Mouse (Mus musculus): Measurements from ENCODE around the gene Mgat3. TPM values are rescaled to one million over a fixed set of nuclear protein-coding genes. Genes with fewer than 3 reads are reported as not detected.

Gene Mgat3
- total and polyA plus RNA-seq, 2 experiments from 2014 or later, result 13.5 to 106 TPM

DNA sequence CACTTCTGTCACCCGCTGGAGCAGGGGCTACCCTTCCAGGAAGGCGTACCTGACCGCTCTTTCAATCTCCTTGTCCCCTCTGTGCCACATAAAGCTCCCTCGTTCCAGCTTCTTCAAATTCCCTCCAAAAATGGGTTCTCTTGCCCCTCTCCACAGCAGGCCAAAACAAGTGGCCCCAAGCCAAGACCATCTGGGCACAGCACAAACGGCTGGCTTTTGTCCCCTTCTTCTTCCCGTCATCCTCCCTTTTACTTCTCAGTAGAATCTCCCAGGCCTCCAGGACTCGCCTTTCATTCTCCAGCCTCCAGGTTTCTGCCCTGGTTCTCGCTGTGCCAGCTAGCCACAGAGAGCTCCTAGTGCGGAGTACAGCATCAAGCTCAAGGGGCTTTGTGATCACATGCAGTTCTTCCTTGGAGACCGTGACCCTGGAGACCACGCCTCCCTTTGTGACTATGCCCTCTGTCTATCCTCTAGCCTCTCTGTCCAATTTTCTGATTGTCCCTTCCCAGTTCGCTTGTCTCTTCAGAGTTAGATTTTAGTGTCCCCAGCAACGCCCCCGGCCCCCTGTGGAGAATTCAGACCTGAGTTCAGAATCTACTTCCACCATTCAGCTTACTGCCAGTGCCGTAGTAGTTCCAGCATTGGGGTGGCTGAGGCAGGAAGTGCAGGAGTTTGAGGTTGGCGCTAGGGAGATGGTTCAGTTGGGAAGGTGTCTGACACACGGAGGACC, 54.7 kb downstream of the Mgat3 start:
- WGBS, result 47% methylated on average over 17 of the region's 17 CpGs
- DNase-seq (ENCODE audit: low spot score) (peak; percentile 52), ATAC-seq (no peak)
- no peak for TF ChIP-seq CTCF (IDR thresholded peaks at IDR 0.05; ENCODE audit: low read depth)
- Histone ChIP-seq H3K27me3 (ENCODE audit: insufficient read depth, low read length) (no peaks in the 10 kb centered on the region), H3K9ac (replicated peaks; ENCODE audit: low read length) (no peak overlapping the region), H3K9me3 (ENCODE audit: low read length) (no peaks in the 10 kb centered on the region), H3K27ac (0 out of 2 replicates have a peak overlapping the region, but pooled peaks have one; percentile 2), H3K4me2 (ENCODE audit: low read depth, low read length) (no peak overlapping the region), H3K4me1 (ENCODE audit: insufficient read depth, low read length) (no peaks in the 10 kb centered on the region), H3K4me3 (ENCODE audit: low read length) (no peak overlapping the region), H3K36me3 (ENCODE audit: insufficient read depth, low read length) (no peaks in the 10 kb centered on the region)

GRCm38 (mm10) chr15:80232331-80232730, 58.8 kb downstream of the Mgat3 start:
- DNase-seq (ENCODE audit: low spot score) (no peak), ATAC-seq (no peak)
- no peaks in the 10 kb centered on the region for H3K27me3 ChIP-seq (ENCODE audit: insufficient read depth, low read length)
- peaks cover 14% of the 10 kb centered on the region for H3K36me3 ChIP-seq (ENCODE audit: insufficient read depth, low read length)
- no peak overlapping the region for H3K4me3 ChIP-seq (ENCODE audit: low read length)
- no peak overlapping the region for H3K4me2 ChIP-seq (ENCODE audit: low read depth, low read length)
- no peak overlapping the region for H3K9ac ChIP-seq (replicated peaks; ENCODE audit: low read length)
- no peak overlapping the region for H3K27ac ChIP-seq
- H3K4me1 ChIP-seq (ENCODE audit: insufficient read depth, low read length), result 0 out of 2 replicates have a peak, but pooled peaks cover 7% of the 10 kb centered on the region
- no peaks in the 10 kb centered on the region for H3K9me3 ChIP-seq (ENCODE audit: low read length)
- TF ChIP-seq CTCF (IDR thresholded peaks at IDR 0.05; ENCODE audit: low read depth), result no peak
- WGBS, result 30% methylated on average over 2 of the region's 2 CpGs

DNA sequence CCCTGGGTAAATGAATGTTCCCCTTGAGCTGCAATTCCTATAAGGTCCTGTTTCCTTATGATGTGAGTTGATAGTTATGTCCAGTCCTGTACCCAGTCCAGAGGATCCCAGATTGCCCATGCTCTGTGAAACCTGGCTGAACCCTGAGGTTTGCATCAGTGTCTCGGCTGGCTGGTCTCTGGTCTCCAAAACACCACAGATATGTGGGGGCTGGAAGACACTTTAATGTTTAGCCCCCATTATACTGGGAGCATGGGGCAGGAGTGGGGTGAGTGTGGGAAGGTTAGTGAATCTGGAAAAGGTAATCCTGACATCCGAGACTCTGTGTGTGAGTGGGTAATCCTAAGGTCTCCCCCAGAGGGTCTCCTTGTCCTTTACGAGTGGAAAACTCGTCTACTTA, 59.5 kb downstream of the Mgat3 start:
- WGBS, result 51% methylated on average over 4 of the region's 4 CpGs
- Histone ChIP-seq H3K27ac (peak overlapping the region; percentile 92; the same call in 1 of the 2 replicates), H3K4me2 (ENCODE audit: low read depth, low read length) (peak overlapping the region; percentile 95), H3K9me3 (ENCODE audit: low read length) (no peaks in the 10 kb centered on the region), H3K4me3 (ENCODE audit: low read length) (no peak overlapping the region), H3K27me3 (ENCODE audit: insufficient read depth, low read length) (no peaks in the 10 kb centered on the region), H3K9ac (replicated peaks; ENCODE audit: low read length) (0 out of 2 replicates have a peak overlapping the region, but pooled peaks have one; percentile 89), H3K4me1 (ENCODE audit: insufficient read depth, low read length) (0 out of 2 replicates have a peak, but pooled peaks cover 7% of the 10 kb centered on the region), H3K36me3 (ENCODE audit: insufficient read depth, low read length) (peaks cover 17% of the 10 kb centered on the region)
- ATAC-seq, result no peak
- TF ChIP-seq CTCF (IDR thresholded peaks at IDR 0.05; ENCODE audit: low read depth), result no peak
- no peak for DNase-seq (ENCODE audit: low spot score)

DNA sequence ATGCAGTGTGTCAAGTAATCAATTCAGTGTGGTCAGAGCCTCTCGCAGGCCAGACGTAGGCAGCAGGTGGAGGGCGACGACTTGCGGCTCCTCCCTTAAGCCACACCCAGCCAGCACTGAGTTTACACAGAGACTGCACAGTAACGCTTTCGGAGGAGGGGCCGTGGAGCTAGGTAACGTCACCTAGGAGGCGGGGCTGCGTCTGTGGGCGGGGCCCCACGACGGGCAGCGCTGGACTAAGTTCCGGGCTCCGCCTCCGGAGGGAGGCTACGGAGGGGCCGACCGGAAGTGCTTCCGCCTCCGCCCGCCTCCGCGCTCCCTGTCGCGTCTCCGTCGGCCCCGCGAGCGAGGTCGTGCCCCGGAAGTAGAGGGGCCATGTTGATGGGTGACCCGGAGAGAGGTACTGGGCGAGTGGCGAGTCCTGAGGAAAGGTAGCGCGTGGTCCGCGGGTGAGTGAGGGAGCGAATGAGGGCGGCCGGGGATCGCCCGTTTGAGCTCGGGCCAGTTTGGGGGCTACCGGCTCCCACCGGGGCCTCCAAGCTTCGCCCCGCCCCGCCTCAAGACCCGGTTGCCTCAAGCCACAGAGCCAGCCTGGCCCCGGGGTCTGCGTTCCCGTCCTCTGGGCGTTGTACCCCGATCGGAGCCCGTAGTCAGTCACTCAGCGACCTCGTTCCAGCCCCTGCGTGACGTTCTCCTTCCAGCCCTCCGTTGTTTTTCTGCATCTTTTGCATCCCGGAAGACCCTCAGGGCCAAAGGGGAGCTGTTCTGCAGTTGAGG, 60.4 kb downstream of the Mgat3 start, which contains the start of gene Mief1:
Gene Mief1, plus strand, starts transcription at position 286 of the 777 bp plus-strand sequence.
- Histone ChIP-seq H3K27ac (peak within 1 kb of the TSS; percentile 92), H3K4me1 (ENCODE audit: insufficient read depth, low read length) (0 out of 2 replicates have a peak, but pooled peaks cover 7% of the 10 kb centered on the region), H3K4me3 (ENCODE audit: low read length) (peak within 1 kb of the TSS; percentile 90), H3K4me2 (ENCODE audit: low read depth, low read length) (peak within 1 kb of the TSS; percentile 95), H3K36me3 (ENCODE audit: insufficient read depth, low read length) (peaks cover 25% of the 10 kb centered on the region), H3K9ac (replicated peaks; ENCODE audit: low read length) (peak within 1 kb of the TSS; percentile 89), H3K27me3 (ENCODE audit: insufficient read depth, low read length) (no peaks in the 10 kb centered on the region), H3K9me3 (ENCODE audit: low read length) (no peaks in the 10 kb centered on the region)
- ATAC-seq (peak; percentile 97), DNase-seq (ENCODE audit: low spot score) (peak; percentile 98)
- TF ChIP-seq CTCF (IDR thresholded peaks at IDR 0.05; ENCODE audit: low read depth), result peak; percentile 2; the same call in 1 of the 2 replicates
- WGBS, result under 1% methylated on average over 59 of the region's 67 CpGs

- H3K4me3 ChIP-seq (ENCODE audit: low read length), result peak within 1 kb of the TSS; percentile 90
- no peak for TF ChIP-seq CTCF (IDR thresholded peaks at IDR 0.05; ENCODE audit: low read depth)
- WGBS, result 95% methylated on average over 9 of the region's 9 CpGs
- 0 out of 2 replicates have a peak, but pooled peaks cover 7% of the 10 kb centered on the region for H3K4me1 ChIP-seq (ENCODE audit: insufficient read depth, low read length)
- ATAC-seq (no peak), DNase-seq (ENCODE audit: low spot score) (no peak)
- no peak within 1 kb of the TSS for H3K27ac ChIP-seq
- no peaks in the 10 kb centered on the region for H3K9me3 ChIP-seq (ENCODE audit: low read length)
- H3K36me3 ChIP-seq (ENCODE audit: insufficient read depth, low read length), result peaks cover 29% of the 10 kb centered on the region
- H3K27me3 ChIP-seq (ENCODE audit: insufficient read depth, low read length), result no peaks in the 10 kb centered on the region
- H3K9ac ChIP-seq (replicated peaks; ENCODE audit: low read length), result peak within 1 kb of the TSS; percentile 89; the same call in 1 of the 2 replicates
- H3K4me2 ChIP-seq (ENCODE audit: low read depth, low read length), result peak within 1 kb of the TSS; percentile 95
Observed at GRCm38 (mm10) chr15:80235535-80235934, 62.0 kb downstream of the Mgat3 start, which contains the start of gene AC140267.1. Gene AC140267.1, plus strand, starts transcription at chr15:80235835.

GRCm38 (mm10) chr15:80248135-80248534, 74.6 kb downstream of the Mgat3 start:
- no peak for ATAC-seq
- peaks cover 43% of the 10 kb centered on the region for H3K36me3 ChIP-seq (ENCODE audit: insufficient read depth, low read length)
- no peak overlapping the region for H3K27ac ChIP-seq
- WGBS, result 95% methylated on average over 12 of the region's 12 CpGs
- no peaks in the 10 kb centered on the region for H3K9me3 ChIP-seq (ENCODE audit: low read length)
- no peak for DNase-seq (ENCODE audit: low spot score)
- H3K27me3 ChIP-seq (ENCODE audit: insufficient read depth, low read length), result no peaks in the 10 kb centered on the region
- H3K9ac ChIP-seq (replicated peaks; ENCODE audit: low read length), result no peak overlapping the region
- H3K4me1 ChIP-seq (ENCODE audit: insufficient read depth, low read length), result no peaks in the 10 kb centered on the region
- H3K4me2 ChIP-seq (ENCODE audit: low read depth, low read length), result no peak overlapping the region
- no peak overlapping the region for H3K4me3 ChIP-seq (ENCODE audit: low read length)
- no peak for TF ChIP-seq CTCF (IDR thresholded peaks at IDR 0.05; ENCODE audit: low read depth)
